Mouse (Mus musculus) large intestine, adult 2 months (tissue): ENCODE measurements around the gene Rpl38. TPM values are rescaled to one million over a fixed set of nuclear protein-coding genes. Genes with fewer than 3 reads are reported as not detected.
A peak's percentile ranks its signal among the peaks of the same experiment; 100 is the strongest.

ENCODE experiments used
- DNase-seq: peaks from one replicate; pipeline ENCODE4 v3.0.0-alpha.2; 2012; ENCODE audit warnings: low read depth, low spot score
- WGBS: fragments of 180-500 bp; shearing (Covaris S2); methylation state at CpG from one replicate; pipeline ENCODE4 v1.1.7; 2018; 5-methylcytosine and 5-hydroxymethylcytosine counted together
- polyA plus RNA-seq: library from polyadenylated mRNA; depleted of rRNA; stranded (reverse); fragments of >200 nt; gene quantifications from 2 replicates; pipeline ENCODE4 v1.2.3, GENCODE M21; 2012

Rpl38 gene
- polyA plus RNA-seq, 1 experiment, result 525 TPM

DNA sequence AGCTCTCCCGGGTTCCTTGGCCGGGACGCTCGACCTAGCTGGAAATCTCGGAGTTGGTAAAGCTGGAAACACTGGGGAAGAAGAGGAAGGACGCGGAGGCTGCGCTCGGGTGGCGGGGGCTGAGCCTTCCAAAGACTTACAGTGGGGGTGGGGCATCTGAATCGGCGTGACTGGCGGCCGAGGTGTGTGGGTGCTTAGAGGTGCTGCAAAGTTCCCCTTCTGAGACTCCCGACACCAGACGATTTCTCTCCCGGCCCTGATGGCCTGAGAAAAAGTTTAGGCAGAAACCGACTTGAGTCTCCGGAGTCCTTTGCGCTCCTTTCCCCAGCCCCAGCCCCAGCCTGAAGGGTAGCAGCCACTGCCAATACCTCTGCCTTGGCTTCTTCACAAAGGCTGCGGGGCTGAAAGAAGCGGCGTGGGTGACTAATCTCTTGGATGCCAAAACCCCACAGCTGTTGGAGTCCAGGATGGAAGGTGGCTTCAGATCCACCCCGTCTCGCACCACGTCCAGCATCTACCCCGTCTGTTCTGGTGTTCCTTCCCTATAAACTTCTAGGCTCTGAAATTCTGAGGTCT is 7.6 kb downstream of the Rpl38 start:
- 2% methylated on average over 27 of the region's 27 CpGs for WGBS
- no peak for DNase-seq

DNA sequence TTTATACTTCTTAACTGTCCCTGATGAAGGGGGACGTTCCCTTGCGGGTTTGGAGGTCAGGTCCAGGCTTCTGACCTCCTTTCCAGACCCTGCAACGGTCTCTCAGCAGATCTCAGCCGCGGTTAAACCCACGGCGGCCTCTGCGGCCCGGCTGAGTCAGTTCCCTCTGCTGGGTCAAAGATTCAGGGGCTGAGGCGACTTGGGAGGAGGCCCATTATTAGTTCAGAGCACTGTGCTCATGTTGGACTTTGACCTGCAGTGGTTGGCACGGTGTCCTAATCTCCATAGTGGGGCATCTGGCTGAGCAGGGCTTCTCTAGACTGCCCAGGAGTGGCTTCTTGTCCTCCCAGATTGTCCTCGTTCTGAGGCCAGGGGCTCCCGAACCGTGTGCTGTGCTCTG is 8.1 kb downstream of the Rpl38 start:
- peak; percentile 77 for DNase-seq
- 5% methylated on average over 14 of the region's 14 CpGs for WGBS

DNA sequence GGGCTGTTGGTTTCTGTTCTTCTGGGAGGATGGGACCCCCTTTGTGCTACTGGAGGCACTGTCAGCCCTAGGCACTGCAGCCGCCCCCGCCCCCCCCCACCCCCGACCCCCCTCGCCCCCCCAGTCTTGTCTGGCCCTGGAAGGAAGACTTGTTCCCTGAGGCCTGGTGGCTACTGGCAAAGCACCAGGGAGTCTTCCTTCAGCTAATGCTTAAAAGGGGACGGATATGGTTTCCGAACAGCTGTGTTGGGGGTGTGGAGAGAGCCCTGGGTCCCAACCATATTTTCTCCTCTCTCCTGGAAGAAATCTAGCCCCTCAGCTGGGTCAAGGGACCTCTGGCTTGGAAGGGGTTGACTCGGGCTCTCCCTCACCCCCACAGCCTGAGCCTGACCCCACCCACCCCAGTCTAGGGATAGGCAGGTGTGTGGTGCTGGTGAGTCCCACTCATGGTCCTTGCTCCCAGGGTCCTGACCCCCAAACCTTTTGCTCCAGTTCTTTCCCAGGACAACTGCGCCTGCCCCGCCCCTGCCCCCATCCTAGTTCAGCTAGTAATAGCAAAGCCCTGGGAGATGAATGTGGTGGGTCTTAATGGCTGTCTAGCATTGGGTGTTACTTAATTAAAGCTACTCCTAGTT is 8.7 kb downstream of the Rpl38 start:
- no peak for DNase-seq
- 38% methylated on average over 9 of the region's 9 CpGs for WGBS

DNA sequence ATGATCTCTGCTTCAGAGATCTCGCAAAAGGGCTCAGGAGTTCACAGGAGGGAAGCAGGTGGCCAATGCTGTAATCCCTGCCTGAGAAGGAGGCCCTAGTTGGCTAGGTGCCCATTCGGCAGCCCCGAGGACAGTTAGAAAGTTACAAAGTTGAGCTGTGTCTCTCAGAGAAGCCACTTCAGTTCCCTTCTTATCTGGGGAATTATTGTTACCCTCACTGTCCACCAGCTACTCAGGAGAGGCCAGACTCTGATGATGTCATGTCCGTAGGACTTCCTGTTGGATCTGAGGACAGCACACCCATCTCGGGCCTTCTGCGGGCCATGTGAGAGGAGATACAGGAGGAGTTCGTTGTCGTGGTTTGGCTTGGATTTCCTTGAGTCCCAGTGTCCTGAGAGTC is 11.3 kb downstream of the Rpl38 start:
- DNase-seq, result no peak
- WGBS, result 18% methylated on average over 8 of the region's 8 CpGs

DNA sequence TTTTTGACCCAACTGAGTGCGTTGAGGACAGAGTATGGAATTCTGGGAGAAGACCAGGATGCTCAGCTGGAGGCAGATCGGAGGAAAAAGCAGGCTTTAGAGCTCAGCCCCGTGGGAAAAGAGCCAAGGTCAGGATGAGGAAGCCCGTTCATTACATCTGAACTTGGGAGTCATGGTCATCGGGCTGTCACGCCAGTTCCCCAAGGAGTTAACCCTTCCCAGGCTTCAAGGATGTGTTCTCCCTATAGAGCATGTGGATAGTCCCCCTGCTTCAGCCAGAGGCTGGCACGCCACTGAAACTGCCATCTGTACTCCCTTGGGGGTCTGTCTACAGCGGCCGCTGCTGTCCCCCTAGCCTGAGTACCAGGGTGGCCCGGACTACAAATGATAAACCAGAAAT is 12.0 kb downstream of the Rpl38 start:
- WGBS, result 52% methylated on average over 10 of the region's 10 CpGs
- no peak for DNase-seq

DNA sequence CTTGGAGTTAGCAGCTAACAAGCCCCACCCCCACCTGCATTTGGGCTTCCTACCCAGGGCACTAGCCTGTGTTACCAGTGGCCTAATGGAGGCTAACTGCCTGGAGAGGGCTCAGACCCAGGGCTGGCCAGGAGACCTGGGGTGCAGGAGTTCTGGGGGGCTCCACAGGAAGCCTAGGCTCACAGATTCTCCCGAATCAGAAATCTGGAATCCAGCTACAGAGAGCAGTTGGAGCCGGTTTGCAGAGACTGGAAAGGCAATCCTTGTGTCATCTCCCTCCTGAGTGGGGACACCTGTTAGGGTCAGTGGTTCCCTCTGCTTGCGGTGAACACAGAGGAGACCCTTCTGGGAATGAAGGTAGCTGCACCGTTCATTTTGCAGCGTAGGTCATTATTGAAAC is 12.7 kb downstream of the Rpl38 start:
- DNase-seq, result no peak
- 77% methylated on average over 5 of the region's 5 CpGs for WGBS

DNA sequence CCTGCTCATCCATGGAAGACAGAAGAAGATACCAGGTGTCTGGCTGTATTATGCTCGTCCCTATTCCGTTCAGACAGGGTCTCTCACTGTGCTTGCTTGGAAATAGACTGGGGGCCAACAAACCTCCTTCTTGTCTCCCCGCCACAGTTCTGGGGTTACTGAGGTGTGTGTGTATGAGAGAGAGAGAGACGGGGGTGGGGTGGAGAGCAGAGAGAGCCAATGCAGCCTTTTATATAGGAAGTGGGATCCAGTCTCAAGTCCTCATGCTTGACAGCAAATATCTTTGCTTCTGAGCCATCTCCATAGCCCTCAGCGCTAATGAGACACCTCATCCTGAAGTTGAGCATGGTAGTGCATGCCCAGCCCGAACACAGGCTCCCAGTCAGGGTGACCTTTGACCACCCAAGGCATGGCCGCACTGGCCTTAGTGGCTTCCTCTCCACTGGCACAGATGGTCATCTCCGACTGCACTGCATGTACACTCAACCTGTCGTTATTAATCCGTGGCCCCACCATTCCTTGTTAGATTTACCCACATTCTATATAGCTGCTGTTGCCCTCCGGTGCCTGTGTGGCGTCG is 14.1 kb downstream of the Rpl38 start:
- DNase-seq, result no peak
- 90% methylated on average over 13 of the region's 13 CpGs for WGBS

DNA sequence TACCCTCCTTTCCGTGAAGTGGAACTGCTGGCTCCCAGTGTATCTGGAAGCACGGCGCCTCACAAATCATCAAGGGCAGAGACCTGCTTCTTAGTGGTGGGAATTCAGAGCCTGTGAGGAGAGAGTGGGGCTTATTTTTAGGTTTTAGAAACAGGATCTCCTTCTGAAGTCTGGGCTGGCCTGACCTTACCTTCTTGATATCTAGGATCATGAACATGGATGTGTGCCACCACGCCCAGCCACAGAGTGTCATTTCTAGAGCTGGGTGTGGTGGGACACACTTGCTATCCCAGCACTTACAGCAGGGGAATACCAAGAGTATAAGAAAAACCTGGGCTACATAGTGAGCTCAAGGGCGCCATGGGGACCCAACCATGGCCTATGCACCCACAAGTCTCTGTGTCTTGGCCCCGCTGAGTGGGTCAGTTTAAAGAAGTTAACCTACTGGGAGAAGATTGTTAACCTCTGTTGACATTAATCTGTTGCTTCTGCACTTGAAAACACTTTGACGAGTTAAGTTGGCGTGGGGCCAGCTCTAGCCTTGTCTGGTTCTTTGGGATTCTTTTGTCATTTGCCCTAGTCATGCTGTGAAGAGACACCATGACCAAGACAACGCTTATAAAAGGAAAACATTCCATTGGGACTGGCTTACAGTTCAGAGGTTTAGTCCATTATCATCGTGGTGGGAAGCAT is 14.9 kb downstream of the Rpl38 start:
- 90% methylated on average over 10 of the region's 10 CpGs for WGBS
- no peak for DNase-seq

DNA sequence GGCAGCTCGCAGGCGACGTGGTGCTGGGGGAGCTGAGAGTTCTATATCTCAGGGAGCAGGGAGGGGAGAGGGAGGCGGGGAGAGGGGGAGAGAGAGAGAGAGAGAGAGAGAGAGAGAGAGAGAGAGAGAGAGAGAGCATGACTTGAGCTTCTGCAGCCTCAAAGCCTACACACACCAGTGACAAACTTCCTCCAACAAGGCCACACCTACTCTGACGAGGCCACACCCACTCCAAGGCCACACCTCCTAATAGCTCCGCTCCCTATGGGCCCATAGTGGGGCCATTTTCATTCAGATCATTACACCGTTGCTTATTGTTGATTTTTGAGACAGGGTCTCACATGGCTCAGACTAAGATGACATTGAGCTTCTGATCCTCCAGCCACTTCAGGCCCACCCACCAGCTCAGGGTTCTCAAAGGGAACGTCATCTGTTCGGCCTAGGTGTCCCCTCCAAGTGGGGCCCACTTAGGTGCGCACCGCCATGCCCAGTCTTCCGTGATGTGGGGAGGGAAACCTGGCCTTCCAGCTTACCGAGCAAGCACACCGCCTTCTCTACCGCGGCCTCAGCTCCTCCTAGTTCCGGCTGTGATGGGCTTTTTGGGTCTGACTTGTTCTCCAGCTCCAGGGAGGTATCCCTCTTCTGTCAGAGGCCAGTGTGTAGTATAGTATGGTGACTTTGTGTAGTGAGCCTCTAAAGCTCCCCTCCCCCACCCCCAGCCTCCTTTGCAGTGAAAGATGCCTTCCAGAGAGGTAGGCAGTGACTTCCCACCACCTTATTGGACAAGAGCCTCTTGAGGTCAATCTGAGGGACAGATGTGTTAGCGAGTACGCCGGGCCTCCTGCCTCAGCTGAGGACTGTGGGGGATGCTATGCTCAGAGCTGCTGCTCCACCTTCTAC is 15.6 kb downstream of the Rpl38 start:
- DNase-seq, result no peak

DNA sequence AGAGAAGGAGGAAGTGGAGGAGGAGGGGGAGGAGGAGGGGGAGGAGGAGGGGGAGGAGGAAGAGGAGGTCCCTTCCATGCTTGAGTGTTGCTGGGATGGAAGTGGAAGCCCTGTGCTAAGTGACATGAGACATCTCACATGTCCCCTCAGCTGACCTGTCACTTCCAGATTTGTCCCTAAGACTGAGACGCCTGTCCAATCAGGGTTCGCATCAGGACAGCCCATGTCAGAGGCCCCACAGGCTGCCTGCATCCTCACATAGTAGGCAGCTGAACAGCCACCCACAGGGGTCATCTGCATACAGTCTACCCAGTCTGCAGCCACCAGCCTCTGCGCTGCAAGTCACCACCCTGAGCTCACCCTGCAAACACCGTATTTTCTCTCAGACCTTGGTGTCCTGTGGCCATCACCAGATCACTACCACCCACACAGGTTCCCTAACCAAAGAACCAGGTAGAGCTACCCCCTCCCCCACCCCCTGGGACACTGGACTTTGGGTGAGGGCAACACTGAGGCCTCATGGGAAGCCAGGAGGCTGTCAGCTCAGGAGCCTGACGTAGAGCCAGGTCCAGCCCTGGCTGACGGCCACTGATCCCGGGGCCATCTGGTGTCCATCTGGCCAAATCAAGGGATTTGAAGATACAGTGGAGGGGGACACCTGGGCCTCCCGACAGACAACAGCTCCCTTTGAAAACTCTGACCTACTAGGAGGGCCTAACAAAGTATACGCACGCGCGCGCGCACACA is 16.5 kb downstream of the Rpl38 start:
- no peak for DNase-seq
- 70% methylated on average over 14 of the region's 14 CpGs for WGBS

More for the DNA sequence above, 15.6 kb downstream of the Rpl38 start:
- 81% methylated on average over 20 of the region's 20 CpGs for WGBS

DNA sequence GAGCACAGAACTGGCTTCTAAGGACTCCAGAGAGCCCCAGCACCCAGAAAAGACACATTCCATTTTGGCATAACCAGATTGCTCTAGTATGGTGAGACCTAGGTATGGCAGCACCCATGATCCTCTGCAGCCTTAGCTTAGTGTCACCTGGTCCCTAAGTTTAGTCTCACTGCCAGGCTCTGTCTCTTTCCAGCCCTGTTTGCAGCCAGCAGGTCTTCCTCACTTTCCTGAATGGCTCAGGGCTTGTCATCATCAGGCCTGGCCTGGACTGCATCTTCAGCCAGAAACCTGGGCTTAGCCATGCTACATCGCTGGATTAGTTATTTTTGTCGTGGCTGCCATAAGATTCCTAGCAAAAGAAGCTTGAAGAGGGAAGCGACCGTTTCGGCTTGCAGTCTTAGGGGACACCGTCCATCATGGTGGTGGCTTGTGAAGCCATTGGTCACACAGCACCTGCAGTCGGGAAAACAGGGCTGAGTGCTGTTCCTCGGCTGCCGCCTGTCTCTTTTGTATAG is 17.3 kb downstream of the Rpl38 start:
- WGBS, result 84% methylated on average over 9 of the region's 9 CpGs

DNA sequence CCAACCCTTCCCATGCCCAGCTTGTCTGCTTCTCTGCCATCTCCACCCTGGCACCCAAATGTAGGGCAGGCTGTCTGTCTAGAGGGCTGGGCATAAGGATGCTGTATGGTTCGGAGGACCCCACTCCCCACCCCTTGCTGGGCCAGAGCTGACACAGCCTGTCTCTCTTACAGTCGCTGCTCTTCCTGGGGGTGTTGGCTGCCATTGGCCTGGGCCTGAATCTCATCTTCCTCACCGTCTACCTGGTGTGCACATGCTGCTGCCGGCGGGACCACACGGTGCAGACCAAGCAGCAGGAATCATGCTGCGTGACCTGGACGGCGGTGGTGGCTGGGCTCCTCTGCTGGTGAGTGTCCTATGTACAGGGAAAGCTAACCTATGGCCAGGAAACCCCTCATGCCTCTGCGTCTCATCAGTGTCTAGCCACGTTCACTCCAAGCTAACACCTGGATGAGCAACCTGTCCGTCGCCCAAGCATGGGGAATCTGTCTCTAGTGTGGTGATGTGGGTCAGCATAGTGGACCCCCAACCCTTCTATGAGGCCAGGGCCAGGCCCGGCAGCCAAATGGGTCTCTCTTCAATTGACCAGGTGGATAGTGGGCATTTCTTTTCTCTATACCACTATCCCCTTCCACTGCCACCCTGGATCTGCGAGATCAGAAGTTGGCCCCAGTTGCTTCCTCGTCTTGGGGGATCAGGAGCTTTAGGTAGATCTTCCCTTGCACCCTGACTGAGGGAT is 18.1 kb downstream of the Rpl38 start:
- DNase-seq, result no peak
- 94% methylated on average over 16 of the region's 16 CpGs for WGBS

More for the DNA sequence above, 17.3 kb downstream of the Rpl38 start:
- DNase-seq, result no peak

DNA sequence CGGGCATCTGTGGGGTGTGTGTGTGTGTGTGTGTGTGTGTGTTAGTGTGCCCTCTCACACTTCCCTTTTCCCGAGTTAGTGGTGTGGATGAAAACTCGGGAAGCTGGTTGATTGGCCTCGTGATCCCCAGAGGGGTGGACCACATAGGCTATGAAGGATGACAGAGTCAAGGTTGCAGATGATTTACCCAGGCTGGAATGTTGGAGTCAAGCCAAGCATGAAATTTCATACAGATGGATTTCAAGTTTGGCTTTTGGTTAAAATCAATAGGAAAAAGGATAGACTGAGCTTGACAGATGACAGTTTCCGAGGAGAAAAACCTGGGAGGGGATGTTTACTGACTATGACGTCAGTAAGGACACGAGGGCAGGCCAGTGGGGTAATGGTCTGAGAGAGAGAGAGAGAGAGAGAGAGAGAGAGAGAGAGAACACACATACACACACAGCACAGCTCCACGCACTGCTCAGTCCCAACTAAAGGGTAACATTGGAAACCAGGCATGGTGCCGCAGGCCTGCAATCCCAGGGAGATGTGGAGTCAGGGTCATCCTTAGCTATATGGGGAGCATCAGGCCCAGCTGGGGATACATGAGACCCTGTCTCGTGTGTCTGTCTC is 19.4 kb downstream of the Rpl38 start:
- DNase-seq, result no peak
- WGBS, result 56% methylated on average over 10 of the region's 10 CpGs

DNA sequence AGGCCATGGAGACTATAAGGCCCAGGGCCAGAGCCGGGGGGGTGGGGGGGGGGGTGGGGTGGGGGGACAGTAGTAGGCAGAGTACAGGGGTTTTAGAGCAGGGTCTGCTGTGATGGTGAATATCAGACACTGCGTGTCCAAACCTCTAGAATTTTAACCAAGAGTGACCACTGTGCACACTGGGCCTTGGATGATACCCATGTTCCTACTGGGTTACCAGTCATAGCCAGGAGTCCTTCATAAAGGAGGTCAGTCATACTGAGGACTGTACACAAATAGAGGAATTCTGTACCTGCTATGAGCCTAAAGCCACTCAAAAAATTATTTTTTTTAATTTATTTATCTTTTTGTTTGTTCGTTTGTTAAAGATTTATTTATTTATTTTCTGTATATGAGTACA is 20.4 kb downstream of the Rpl38 start:
- no peak for DNase-seq
- 99% methylated on average over 2 of the region's 3 CpGs for WGBS

DNA sequence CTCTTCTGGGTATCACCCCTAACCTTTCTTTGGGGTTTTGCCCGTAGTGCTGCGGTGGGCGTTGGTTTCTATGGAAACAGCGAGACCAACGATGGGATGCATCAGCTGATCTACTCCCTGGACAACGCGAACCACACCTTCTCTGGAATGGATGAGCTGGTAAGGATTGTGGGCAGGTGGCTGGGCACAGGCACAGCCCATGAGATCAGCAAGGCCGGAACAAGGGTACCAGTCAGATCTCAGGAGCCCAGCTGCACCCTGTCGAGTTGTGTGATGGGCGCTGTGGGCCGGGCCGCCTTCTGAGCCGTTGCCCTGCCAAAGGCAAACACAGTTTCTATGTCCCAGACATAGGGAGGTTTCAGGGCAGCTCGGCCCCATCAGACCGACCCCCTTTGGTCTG is 21.9 kb downstream of the Rpl38 start:
- DNase-seq, result no peak
- 89% methylated on average over 15 of the region's 15 CpGs for WGBS

DNA sequence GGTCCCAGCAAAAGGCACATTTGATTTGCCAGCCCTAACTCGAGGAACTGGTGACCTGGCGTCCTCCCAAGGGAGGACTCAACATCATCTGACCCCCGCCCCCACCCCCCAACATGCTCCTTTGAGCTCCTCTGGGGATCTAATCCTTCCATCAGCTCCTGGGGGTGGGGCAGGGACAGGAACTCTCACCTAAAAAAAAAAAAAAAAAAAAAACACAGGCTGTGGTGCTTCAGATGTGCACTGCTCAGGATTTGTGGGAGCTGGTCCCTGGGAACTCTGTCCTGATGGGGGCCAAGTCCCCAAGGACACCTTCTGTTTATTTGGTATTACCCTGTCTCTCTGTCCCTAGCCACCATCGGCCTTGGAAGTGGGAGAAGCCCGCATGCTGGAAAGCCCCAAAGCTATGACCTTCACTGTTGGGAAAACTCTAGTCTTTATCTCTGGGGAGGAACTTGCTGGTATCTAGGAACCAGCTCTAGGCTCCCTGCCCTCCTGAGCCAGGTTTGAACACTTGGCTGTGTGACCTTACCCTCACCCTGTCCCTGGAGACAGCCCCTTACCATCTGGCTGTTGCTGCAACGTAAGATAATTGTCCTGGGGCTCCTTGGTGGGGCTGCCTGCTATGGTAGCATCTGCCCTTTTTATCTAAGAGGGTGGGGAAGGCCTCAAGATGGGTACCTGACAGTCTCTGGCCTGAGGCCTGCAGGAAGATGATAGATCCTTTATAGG is 23.3 kb downstream of the Rpl38 start:
- WGBS, result 74% methylated on average over 6 of the region's 6 CpGs
- no peak for DNase-seq

DNA sequence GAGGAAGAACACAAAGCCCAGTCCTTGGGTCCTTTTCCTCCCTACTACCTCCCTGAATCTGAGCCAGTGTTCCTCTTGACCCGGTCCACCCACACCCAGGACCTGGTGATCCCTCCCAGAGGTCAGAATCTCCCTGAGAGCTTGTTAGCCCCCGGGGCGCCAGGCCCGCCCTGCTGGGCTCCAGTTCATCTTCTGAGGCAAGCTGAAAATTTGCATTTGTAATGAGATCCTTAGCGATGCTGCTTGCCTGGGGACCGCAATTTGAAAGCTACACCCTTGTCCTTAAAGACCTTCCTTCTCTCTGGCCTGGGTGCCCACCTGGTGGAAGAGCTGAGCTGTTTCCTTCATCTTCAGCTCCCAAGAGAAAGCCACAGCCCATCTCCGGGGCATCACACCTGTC is 24.3 kb downstream of the Rpl38 start:
- WGBS, result 75% methylated on average over 7 of the region's 7 CpGs
- no peak for DNase-seq
